Mouse (Mus musculus): ENCODE results near the gene Kifc1.

Gene Kifc1

DNA sequence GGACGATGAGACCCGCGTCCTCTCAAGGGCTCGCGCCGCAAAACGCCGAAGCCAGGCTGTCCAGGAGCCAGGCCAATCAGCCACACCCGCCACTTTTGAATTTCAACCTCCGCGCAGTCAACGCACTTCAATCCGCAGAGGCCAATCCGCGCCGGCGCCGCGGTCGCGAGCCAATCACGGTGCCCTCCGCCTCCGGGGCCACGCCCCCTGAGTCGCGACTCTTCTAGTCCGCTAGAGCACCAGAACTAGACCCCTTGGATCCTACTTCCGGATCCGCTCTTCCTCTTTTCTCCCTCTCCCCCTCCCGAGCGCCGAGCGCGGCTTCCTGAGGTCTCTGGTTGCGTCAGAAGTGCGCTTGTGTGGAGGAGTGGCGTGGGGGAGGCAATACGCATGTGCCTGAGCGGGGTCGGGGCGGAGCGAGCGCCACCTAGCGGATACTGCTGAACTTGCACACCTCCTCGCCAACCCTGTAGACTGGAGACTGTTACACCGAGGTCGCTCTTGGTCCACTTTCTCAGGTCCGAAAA lies at the start of gene Kifc1:
Kifc1 (minus strand) TSS at position 129 of the 527 bp plus-strand sequence.
- peak; percentile 100 for DNase-seq

- no peak for DNase-seq
Observed at GRCm38 (mm10) chr17:33938783-33939182, 48.3 kb upstream of the Kifc1 start.

DNA sequence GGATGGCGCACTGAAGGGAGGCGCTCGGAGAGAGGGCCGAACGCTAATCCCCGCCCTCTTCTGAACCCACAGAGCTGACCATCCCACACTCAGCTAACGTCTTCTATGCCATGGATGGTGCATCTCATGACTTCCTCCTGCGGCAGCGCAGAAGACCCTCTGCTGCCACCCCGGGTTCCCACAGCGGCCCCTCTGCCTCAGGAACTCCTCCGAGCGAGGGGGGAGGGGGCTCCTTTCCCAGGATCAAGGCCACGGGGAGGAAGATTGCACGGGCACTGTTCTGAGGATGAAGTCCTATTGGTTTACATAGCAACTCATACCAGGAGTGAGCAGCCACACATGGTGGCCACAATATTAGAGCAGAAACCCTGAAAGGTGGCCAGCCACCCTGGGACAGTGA lies 46.5 kb upstream of the Kifc1 start:
- no peak for DNase-seq

DNA sequence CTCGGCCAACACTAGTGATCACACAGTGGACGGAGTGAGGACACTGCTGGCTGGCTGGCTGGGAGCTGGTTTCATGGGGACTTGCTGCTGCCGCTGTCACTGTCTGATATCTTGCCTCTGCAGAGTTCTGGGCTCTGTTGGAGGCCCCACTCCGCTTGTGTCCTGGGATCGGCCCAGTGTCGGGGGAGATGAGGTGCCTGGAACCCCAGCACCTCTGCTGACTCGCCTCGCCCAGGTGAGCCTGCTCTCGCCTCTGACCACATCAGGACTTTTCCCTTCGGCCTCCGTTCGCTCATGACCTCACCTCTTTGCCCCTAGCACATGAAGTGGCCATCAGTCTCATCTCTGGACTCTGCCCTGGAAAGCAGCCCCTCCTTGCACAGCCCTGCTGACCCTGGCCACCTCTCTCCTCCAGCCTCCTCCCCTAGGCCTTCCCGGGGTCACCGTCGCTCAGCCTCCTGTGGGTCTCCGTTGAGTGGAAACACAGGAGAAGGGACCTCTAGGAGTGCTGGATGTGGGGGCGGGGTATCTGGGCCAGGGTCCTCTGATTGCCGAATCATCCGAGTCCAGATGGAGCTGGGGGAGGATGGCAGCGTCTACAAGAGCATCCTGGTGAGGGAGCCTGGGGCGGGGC lies 45.1 kb upstream of the Kifc1 start:
- DNase-seq: no peak

DNA sequence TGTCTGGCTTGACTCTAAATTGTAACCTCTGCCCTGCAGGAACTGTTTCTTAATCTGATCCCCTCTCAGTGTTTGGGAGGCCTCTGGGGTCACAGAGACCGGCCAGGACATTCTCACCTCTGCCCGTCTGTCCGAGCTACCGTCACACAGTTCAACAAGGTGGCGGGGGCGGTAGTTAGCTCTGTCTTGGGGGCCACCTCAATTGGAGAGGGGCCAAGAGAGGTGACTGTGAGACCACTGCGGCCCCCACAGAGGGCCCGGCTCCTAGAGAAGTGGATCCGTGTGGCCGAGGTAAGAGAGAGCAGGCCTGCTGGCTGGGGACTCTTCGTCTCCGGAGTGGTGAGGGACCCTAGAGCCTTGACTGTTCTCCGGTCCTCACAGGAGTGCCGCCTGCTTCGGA lies 42.5 kb upstream of the Kifc1 start:
- peak; percentile 48 for DNase-seq

DNA sequence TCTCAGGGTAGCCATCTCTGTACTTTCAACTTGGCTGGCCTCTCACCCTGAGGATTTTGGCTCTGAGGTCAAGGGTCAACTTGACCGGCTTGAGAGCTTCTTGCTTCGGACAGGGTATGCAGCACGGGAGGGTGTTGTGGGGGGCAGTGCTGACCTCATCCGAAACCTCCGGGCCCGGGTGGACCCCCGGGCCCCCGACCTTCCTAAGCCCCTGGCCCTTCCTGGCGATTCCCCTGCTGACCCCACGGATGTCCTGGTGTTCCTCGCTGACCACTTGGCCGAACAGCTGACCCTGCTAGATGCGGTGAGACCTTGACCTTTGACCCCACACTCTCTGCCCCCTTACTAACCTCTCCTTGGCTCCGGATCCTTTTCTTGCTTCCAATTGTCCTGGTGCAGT lies 42.0 kb upstream of the Kifc1 start:
- peak; percentile 44 for DNase-seq

GRCm38 (mm10) chr17:33931947-33932346 lies 41.5 kb upstream of the Kifc1 start:
- no peak for DNase-seq

GRCm38 (mm10) chr17:33931159-33931866 lies 40.9 kb upstream of the Kifc1 start:
- peak; percentile 64 for DNase-seq

- DNase-seq: peak; percentile 81
Observed at GRCm38 (mm10) chr17:33930280-33931158, 40.1 kb upstream of the Kifc1 start.

- peak; percentile 92 for DNase-seq
Observed at GRCm38 (mm10) chr17:33929371-33930279, 39.2 kb upstream of the Kifc1 start, which contains the start of gene Rgl2. Gene Rgl2, plus strand, starts transcription at chr17:33929543.

DNA sequence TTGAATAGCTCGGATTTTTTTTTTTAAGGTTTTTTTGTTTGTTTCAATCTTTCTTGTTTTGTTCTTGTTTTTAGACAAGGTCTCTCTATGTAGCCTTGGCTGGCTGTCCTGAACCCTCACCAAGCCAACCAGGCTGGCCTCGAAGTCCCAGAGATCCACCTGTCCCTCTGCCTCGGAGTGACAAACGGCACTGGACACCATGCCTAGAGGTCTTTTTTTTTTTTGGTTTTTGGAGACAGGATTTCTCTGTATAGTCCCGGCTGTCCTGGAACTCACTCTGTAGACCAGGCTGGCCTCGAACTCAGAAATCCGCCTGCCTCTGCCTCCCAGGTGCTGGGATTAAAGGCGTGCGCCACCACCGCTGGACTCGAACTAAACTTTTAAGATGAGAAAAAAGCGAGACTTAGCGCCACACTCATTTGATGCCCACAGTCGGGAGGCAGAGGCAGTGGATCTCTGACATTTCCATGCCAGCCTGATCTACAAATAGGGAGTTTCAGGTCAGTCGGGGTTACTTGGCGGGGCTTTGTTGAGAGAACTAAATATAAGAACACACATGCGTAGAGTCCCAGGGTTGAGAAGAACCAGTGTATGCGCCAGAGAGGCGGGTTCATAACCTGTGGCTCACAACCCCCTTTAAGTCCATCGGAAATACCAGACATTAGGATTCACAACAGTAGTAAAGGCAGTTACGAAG lies 37.9 kb upstream of the Kifc1 start:
- DNase-seq: peak; percentile 42

DNA sequence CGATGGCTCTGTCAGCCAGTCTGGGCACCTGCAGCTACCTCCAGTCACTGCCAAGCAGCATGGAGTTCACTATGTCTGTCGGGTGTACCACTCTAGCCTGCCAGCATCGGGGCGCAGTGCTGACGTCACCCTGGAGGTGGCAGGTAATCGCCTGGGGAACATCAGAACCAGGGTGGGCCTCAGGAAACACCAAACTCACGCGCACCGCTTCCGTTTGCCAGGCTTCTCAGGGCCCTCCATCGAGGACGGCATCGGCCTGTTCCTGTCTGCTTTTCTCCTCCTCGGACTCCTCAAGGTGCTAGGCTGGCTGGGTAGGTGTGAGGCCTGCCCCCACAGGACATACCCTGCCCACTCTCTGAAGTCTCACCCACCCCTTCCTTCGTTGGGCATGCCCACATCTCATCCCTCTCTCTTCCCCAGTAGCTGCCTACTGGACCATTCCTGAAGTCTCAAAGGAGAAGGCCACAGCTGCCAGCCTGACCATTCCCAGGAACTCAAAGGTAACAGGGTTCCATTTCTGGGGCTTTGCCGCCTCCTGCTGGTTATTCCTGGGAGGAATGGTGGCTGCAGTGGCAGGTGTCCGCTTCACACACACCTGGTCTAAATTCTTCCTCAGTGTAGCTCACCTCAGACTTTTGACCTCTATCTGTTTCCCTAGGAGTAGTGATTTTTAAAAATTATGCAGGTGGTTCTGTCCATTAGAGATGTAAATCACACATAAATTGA lies 35.9 kb upstream of the Kifc1 start:
- DNase-seq: no peak

DNA sequence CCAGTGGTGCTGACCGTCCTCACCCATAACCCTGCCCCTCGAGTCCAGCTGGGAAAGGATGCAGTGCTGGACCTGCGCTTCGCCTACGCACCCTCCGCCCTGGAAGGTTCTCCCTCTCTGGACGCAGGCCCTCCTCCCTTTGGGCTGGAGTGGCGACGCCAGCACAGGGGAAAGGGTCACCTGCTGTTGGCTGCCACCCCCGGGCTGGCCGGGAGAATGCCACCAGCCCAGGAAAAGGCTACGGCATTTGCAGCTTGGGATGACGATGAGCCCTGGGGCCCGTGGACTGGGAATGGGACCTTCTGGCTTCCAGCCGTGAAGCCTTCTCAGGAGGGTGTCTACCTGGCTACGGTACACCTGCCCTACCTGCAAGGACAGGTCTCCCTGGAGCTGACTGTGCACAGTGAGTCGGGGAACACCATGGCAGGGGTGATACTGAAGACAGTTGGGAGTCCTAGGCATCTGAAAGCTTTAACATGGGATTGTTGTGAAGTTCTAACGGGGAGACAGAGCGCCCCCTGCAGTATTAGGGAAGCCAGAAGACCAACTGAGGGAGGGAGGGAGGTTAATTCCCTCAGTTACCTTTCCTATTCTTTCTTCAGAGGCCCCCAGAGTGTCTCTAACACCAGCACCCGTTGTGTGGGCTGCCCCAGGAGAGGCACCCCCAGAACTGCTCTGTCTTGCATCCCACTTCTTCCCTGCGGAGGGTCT lies 35.1 kb upstream of the Kifc1 start:
- peak; percentile 44 for DNase-seq

DNA sequence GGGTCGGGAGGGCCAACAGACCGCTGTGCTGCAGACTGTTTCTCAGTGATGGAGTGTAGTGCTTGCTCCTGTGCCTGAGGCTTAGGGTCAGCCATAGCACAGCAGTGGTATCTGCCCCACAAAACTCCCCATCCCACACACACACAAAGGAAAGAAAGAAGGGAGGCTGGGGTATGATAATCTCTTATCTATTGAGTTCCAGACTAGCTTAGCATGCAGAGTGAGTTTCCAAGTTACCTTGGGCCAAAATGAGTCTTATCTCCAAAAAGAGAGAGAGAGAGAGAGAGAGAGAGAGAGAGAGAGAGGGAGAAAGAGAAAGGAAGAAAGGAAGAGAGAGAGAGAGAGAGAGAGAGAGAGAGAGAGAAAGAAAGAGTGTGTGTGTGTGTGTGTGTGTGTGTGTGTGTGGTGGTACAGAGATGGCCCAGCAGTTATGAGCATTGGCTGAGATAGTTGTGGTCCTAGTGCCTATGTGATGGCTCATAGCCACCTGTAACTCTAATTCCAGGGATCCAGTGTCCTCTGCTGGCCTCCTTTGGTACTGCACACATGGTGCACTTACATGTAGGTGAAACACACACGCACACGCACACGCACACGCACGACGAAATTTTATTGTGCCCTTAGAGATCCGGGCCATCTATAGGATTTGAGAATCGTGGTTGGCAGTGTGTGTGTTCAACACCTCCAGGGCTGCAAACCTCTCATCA lies 34.3 kb upstream of the Kifc1 start:
- no peak for DNase-seq

- DNase-seq: peak; percentile 31
Observed at GRCm38 (mm10) chr17:33921361-33921760, 30.9 kb upstream of the Kifc1 start.

- DNase-seq: peak; percentile 82
Observed at GRCm38 (mm10) chr17:33920282-33921097, 30.0 kb upstream of the Kifc1 start.

DNA sequence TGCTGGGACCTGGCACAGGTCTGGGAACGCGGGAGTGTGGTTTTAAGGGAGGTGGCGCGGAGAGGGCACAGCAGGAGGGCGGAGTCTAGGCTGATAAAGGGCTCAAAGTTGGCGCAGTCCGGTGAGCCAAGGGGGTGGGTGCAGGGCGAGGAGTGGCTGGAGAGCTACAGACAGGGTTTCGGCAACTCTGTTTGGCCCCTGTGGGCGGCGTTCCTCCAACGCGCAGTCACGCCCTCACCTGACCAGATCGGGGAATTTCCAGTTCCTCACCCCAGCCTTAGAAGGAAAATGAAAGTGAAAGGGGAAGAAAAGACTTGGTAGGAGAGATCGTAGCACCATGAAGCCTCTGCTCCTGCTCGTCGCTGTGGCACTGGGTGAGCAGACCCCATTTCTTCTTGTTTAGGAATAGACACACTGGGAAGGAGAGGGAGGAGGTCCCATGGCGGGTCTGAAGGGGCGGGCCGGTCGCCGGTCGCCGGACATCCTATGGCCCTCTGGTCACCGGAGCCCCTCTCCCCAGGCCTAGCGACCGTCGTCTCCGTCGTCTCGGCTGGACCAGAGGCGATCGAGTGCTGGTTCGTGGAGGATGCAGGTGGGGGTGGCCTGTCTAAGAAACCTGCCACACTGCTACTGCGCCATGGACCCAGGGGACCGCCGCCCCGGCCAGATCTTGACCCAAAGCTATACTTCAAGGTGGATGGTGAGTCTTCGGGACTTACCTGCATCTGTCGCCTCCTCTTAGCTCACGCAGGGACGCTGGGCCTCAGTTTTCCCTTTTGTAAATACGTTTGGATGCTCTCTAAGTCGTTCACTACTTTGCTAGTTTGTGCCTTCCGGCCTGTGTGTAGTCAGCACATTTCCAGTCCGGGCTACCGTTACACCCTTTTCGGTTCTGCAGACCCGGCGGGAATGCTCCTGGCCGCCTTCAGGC lies 29.2 kb upstream of the Kifc1 start:
- peak; percentile 83 for DNase-seq

Measured in cerebellum, adult 11-12 months (tissue).